In genomic region chr17:82931476-82931875, GRCm38 (mm10) we compare ENCODE assay signal across 19 mouse cellular contexts.
A peak's percentile ranks its signal among the peaks of the same experiment; 100 is the strongest.
DNase-seq lines count a peak whose midpoint lies in the region.
"Had no signal": no experiment of that assay in that cellular context is flagged by ENCODE, and none has a peak within 500 bp of the region (broad histone marks: within the 10 kb centered on the region; RNA-seq: fewer than 3 reads in every experiment).

No protein-coding gene starts in this region.

- peak; percentile 19 to 35 for DNase-seq in frontal cortex, adult 2 months (ENCODE audit: extremely low spot score in 1 of 2, low spot score in 1 of 2)
- no peak for DNase-seq in frontal cortex, postnatal 10 days (ENCODE audit: low spot score in 2 of 2)
- peak; percentile 11 for DNase-seq in left cerebral cortex, adult 11 months (ENCODE audit: low spot score)
- no peak for DNase-seq in left cerebral cortex, postnatal 10 days (ENCODE audit: extremely low spot score in 1 of 2, low spot score in 2 of 2)
- DNase-seq in right cerebral cortex, adult 18-20 months = peak; percentile 48
- DNase-seq in right cerebral cortex, postnatal 4 days = no peak
- no peak for DNase-seq in layer of hippocampus, postnatal 14 days (ENCODE audit: low spot score in 2 of 2)
- DNase-seq: adrenal gland, postnatal 10 days; adrenal gland, postnatal 36 days; B cell, adult 2 months; cerebellum, adult 11 months; cerebellum, adult 2 months; cerebellum, adult 9-11 months; cerebellum, postnatal 25 days; forebrain, postnatal 0 days; gastrocnemius, adult 2 months; gastrocnemius, postnatal 14 days; heart, adult 18-20 months; heart, postnatal 10 days had no signal

- intact Hi-C loops in left cerebral cortex, postnatal 10 days (cut with DNase I) = no loop called here

Comparison
In these comparisons a context has a peak if more than half of its experiments do, and no peak if none do; other contexts are left out.
1. DNase-seq: peak in frontal cortex, adult 2 months (2 of 2), left cerebral cortex, adult 11 months (single experiment) and right cerebral cortex, adult 18-20 months (single experiment); none in frontal cortex, postnatal 10 days (0 of 2), left cerebral cortex, postnatal 10 days (0 of 2), right cerebral cortex, postnatal 4 days (single experiment) and layer of hippocampus, postnatal 14 days (0 of 2).